Mouse (Mus musculus) midbrain, embryonic 15.5 days (tissue): Measurements from ENCODE around the gene Col6a4. TPM values are rescaled to one million over a fixed set of nuclear protein-coding genes. Genes with fewer than 3 reads are reported as not detected.

Source experiments
- ATAC-seq: fragments of 200-750 bp; cut with Nextera tagmentation; replicated peaks from 2 replicates; pipeline ENCODE4 v1.8.0; 2017; ENCODE audit warnings: moderate TSS enrichment
- H3K27ac ChIP-seq: fragments of 300-500 bp; sonication (generic); 2 replicates; pipeline ENCODE4 v1.5.1; 2015; ENCODE audit warnings: mild to moderate bottlenecking, inconsistent platforms
- H3K27me3 ChIP-seq: fragments of 300-500 bp; sonication (generic); replicated peaks from 2 replicates; pipeline ENCODE4 v1.6.1; 2015; ENCODE audit warnings: inconsistent platforms
- H3K36me3 ChIP-seq: fragments of 300-500 bp; sonication (generic); replicated peaks from 2 replicates; pipeline ENCODE4 v1.6.1; 2015; ENCODE audit warnings: inconsistent platforms
- H3K4me1 ChIP-seq: fragments of 300-500 bp; sonication (generic); 2 replicates; pipeline ENCODE4 v1.6.1; 2015; ENCODE audit warnings: inconsistent platforms
- H3K4me2 ChIP-seq: fragments of 300-500 bp; sonication (generic); 2 replicates; pipeline ENCODE4 v1.6.1; 2015; ENCODE audit warnings: inconsistent platforms, mild to moderate bottlenecking, moderate library complexity
- H3K4me3 ChIP-seq: fragments of 300-500 bp; sonication (generic); 2 replicates; pipeline ENCODE4 v1.5.1; 2015; ENCODE audit warnings: mild to moderate bottlenecking, inconsistent platforms
- H3K9ac ChIP-seq: fragments of 300-500 bp; sonication (generic); 2 replicates; pipeline ENCODE4 v1.6.1; 2015; ENCODE audit warnings: mild to moderate bottlenecking, inconsistent platforms
- H3K9me3 ChIP-seq: fragments of 300-500 bp; sonication (generic); 2 replicates; pipeline ENCODE4 v1.6.1; 2016; ENCODE audit warnings: inconsistent platforms
- WGBS: fragments of 180-500 bp; shearing (Covaris S2); methylation state at CpG from one replicate; pipeline ENCODE4 v1.1.7; 2015; ENCODE audit warnings: mixed read lengths; 5-methylcytosine and 5-hydroxymethylcytosine counted together
- polyA plus RNA-seq: library from polyadenylated mRNA; unstranded; fragments of >200 nt; fragmentation: Nextera tagmentation; extraction: Ambion mirVana; gene quantifications from 2 replicates; pipeline ENCODE4 v1.2.1, GENCODE M21; 2015

Gene Col6a4
- polyA plus RNA-seq, 1 experiment from 2014 or later, result 1.8 TPM

DNA sequence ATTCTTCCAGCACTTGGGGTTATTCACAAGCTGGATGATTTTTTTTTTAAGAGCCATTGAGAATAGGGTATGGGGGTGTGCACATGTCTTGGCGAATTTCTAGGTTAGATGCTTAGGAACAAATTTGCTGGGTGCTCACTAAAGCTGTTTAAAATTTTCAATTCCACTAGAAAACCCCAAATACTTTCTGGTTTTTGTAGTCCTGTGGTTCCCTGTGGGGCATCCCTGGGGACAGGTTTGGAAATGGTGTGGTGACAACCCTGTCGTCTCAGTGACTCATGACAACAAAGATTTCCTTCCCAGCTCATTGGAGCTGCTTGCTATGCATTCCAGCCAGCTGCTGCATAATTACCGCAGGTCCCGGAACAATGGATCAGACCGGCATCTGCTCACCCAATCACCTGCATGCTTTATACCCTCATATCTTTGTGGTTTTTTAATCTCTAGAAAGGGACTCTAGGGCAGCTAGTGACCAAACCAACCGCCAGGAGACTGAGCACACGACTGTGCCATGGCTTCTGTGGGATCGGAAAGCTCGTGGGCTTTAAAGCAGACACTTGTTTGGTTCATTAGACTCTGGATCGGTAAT lies 111.6 kb downstream of the Col6a4 start:
- WGBS, result 16% methylated on average over 10 of the region's 10 CpGs
- Histone ChIP-seq H3K36me3 (no peaks in the 10 kb centered on the region), H3K4me3 (peak overlapping the region; percentile 13; the same call in 1 of the 2 replicates), H3K9me3 (no peaks in the 10 kb centered on the region), H3K4me2 (peak overlapping the region; percentile 41), H3K27me3 (no peaks in the 10 kb centered on the region), H3K4me1 (peaks cover 10% of the 10 kb centered on the region), H3K9ac (no peak overlapping the region), H3K27ac (peak overlapping the region; percentile 75)
- ATAC-seq, result peak; percentile 65

DNA sequence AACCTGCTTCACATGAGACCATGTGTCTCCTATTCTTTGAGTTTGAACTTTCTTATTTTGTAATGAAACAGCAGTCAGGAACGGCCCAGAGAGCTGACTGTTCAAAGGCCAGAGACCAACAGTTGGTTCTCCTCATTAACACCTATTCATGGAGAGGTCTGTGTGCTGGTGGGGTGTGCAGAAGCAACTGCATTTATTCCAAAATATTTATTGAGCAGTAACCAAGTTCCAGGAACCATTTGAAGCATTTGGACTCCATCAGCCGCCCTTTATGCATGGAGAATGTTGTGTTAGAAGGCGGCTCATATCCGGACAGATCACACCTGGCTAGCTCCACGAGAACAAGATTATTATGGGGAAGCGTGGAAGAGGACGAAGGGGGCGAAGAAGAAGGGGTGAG lies 118.1 kb downstream of the Col6a4 start:
- no peak; the same call in 1 of the 2 replicates for ATAC-seq
- Histone ChIP-seq H3K4me2 (no peak overlapping the region), H3K27me3 (no peaks in the 10 kb centered on the region), H3K27ac (no peak overlapping the region), H3K9ac (no peak overlapping the region), H3K9me3 (no peaks in the 10 kb centered on the region), H3K4me3 (no peak overlapping the region), H3K36me3 (no peaks in the 10 kb centered on the region), H3K4me1 (no peaks in the 10 kb centered on the region)
- WGBS, result 90% methylated on average over 8 of the region's 8 CpGs

DNA sequence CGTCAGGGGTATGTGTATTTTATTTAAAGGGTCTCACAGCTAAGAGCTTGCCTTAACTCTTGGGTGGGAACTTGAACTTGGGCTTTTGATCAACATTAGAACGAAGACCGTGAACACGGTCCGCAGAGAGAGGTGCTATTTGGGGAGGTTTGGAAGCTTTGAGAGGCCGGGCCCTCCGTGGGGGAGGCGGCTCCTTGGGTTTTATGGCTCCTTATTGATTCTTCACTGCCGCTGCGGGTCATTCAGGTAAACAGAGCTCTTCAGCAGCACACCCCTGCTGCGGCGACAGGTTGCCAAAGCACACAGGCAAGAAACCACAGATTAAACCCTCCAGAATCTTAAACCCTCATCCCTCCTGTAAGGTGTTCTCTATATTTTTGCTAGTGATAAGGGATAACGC lies 119.7 kb downstream of the Col6a4 start:
- H3K4me1 ChIP-seq, result no peaks in the 10 kb centered on the region
- H3K4me3 ChIP-seq, result no peak overlapping the region
- H3K27ac ChIP-seq, result no peak overlapping the region
- no peaks in the 10 kb centered on the region for H3K9me3 ChIP-seq
- 34% methylated on average over 13 of the region's 13 CpGs for WGBS
- H3K9ac ChIP-seq, result no peak overlapping the region
- ATAC-seq, result no peak
- H3K4me2 ChIP-seq, result no peak overlapping the region
- H3K36me3 ChIP-seq, result no peaks in the 10 kb centered on the region
- H3K27me3 ChIP-seq, result no peaks in the 10 kb centered on the region

DNA sequence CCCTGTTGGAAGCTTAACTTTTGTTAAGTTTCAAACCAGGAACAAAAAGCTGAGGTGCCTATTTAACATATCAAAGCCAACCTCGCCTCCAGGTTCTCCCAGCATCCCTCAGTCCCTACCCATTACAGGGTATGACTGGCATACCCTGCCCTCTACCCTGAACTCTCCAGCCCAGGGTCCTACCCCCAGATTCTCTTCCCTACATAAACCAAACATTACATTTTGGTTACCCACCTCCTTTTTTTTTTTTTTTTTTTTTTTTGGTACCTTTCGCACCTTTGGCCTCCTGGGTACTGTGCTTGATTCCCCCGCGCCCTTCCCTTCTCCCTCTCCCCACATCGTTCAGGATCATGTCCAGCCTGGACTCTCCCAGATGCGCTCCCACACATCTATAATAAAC lies 120.3 kb downstream of the Col6a4 start:
- WGBS, result 56% methylated on average over 6 of the region's 6 CpGs

DNA sequence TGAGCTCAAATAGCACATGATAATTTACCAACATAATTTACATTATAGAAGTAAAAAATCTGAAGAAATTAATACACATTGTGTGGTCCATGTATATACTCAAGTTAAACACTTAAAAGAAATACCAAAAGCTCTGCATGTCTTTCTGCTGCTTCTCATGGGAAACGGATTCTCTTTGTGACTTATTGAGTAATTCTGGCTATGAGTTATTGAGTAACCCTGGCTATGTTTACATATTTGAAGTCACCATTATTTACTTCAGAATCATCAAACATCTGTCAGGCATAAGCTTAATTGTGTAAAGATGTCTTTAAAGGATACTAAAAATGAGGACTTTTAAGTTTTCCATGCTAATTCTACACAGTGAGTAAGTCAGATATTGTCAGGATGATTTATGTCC lies 122.8 kb downstream of the Col6a4 start:
- no peak overlapping the region for H3K4me3 ChIP-seq
- H3K4me2 ChIP-seq, result no peak overlapping the region
- no peaks in the 10 kb centered on the region for H3K27me3 ChIP-seq
- no peaks in the 10 kb centered on the region for H3K36me3 ChIP-seq
- no peak for ATAC-seq
- H3K27ac ChIP-seq, result no peak overlapping the region
- 88% methylated on average over 1 of the region's 1 CpGs for WGBS
- no peaks in the 10 kb centered on the region for H3K9me3 ChIP-seq
- H3K4me1 ChIP-seq, result no peaks in the 10 kb centered on the region
- no peak overlapping the region for H3K9ac ChIP-seq

More for the DNA sequence above, 120.3 kb downstream of the Col6a4 start:
- H3K27ac ChIP-seq, result no peak overlapping the region
- no peak overlapping the region for H3K9ac ChIP-seq
- H3K4me3 ChIP-seq, result no peak overlapping the region
- H3K4me2 ChIP-seq, result no peak overlapping the region
- H3K36me3 ChIP-seq, result no peaks in the 10 kb centered on the region
- H3K9me3 ChIP-seq, result no peaks in the 10 kb centered on the region
- H3K27me3 ChIP-seq, result no peaks in the 10 kb centered on the region
- no peaks in the 10 kb centered on the region for H3K4me1 ChIP-seq
- ATAC-seq, result no peak

DNA sequence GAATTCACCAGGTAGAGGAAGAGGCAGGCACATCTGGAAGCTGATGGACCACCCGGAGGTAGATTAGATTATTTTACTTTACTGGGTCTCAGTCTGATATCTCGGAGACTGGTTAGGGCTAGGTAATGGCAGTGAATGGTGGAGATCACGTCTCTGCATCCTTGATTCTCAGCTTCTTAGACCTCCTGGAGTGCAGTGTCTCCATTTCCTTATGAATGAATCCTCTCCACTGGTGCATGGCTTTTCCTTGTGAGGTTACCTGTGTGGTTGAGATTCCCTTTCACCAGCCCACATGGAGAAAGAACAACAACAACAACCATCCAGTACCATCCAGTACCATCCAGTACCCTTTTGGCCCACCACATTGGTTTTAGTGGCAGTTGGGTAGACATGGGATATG lies 124.6 kb downstream of the Col6a4 start:
- no peak for ATAC-seq

DNA sequence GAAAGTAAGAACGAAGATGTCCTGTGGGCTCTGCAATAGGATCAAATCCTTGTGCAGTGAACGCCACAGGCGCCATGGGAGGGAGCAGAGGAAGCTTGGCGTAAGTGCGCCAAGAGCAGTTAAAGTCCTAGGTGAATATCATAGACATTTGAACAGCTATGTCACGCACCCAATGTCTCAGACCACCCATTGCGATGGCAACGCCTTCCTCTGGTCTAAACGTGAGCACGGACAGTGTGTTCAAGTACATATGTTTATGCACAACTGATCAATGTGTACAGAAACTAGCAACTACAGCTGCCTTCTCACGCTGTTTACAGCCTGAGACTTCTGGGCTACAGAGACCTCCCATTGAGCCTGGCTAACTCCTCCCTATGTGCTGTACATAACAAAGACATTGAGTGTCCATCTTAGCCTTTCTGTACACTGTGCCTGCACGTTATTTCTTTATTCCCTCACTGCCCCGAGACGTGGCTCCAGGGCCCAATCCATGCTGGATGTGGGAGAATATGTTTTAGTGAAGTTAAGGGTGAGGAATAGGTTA lies 125.2 kb downstream of the Col6a4 start:
- WGBS, result 91% methylated on average over 14 of the region's 14 CpGs
- ATAC-seq, result no peak

More for the DNA sequence above, 124.6 kb downstream of the Col6a4 start:
- WGBS, result 88% methylated on average over 3 of the region's 3 CpGs
- Histone ChIP-seq H3K4me1 (no peaks in the 10 kb centered on the region), H3K9me3 (no peaks in the 10 kb centered on the region), H3K9ac (no peak overlapping the region), H3K27me3 (no peaks in the 10 kb centered on the region), H3K27ac (no peak overlapping the region), H3K36me3 (no peaks in the 10 kb centered on the region), H3K4me3 (no peak overlapping the region), H3K4me2 (no peak overlapping the region)

DNA sequence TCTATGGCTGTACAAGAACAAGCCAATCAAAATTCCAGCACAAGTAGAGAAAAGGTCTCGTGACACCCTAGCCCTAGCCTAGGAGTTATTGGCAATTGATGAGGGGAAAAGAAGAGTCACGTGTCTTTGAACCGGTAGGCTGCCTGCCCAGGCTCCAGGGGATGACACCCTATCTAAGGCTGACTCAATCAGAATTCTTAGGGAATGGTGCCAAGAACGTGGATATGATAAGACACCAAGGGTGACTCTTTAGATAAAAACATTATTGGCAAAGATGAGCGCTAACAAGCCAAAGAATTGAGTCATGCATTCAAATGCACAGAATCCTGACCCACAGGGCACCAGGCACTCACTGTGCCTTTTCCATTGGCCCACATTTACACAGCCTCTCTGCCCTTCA lies 125.7 kb downstream of the Col6a4 start:
- Histone ChIP-seq H3K4me3 (no peak overlapping the region), H3K4me1 (no peaks in the 10 kb centered on the region), H3K4me2 (no peak overlapping the region), H3K27me3 (no peaks in the 10 kb centered on the region), H3K27ac (no peak overlapping the region), H3K9me3 (no peaks in the 10 kb centered on the region), H3K36me3 (no peaks in the 10 kb centered on the region), H3K9ac (no peak overlapping the region)
- WGBS, result 84% methylated on average over 5 of the region's 5 CpGs
- ATAC-seq, result no peak

More for the DNA sequence above, 125.2 kb downstream of the Col6a4 start:
- no peaks in the 10 kb centered on the region for H3K4me1 ChIP-seq
- no peak overlapping the region for H3K4me2 ChIP-seq
- H3K4me3 ChIP-seq, result no peak overlapping the region
- no peak overlapping the region for H3K27ac ChIP-seq
- no peaks in the 10 kb centered on the region for H3K36me3 ChIP-seq
- no peaks in the 10 kb centered on the region for H3K27me3 ChIP-seq
- H3K9ac ChIP-seq, result no peak overlapping the region
- no peaks in the 10 kb centered on the region for H3K9me3 ChIP-seq

DNA sequence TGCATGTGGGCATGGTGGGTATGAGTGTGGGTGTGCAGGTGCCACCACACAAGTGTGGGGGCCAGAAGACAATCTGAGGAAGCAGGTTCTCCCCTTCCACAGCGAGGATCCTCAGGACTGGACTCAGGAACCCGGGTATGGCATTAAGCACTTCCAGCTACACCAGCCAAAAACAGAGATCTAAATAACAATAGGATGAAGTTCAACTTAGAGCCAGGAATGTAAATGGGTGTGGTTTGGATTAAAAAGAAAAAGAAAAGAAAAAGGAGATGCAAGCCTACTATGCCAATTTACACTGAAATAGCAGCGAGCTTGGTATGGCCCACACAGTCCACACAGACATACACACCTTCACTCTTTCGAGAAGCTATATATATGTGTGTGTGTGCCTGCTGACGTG lies 128.6 kb downstream of the Col6a4 start:
- no peak for ATAC-seq
- Histone ChIP-seq H3K36me3 (no peaks in the 10 kb centered on the region), H3K4me2 (no peak overlapping the region), H3K9me3 (no peaks in the 10 kb centered on the region), H3K4me1 (no peaks in the 10 kb centered on the region), H3K27me3 (no peaks in the 10 kb centered on the region), H3K27ac (no peak overlapping the region), H3K4me3 (no peak overlapping the region), H3K9ac (no peak overlapping the region)
- 76% methylated on average over 5 of the region's 5 CpGs for WGBS

DNA sequence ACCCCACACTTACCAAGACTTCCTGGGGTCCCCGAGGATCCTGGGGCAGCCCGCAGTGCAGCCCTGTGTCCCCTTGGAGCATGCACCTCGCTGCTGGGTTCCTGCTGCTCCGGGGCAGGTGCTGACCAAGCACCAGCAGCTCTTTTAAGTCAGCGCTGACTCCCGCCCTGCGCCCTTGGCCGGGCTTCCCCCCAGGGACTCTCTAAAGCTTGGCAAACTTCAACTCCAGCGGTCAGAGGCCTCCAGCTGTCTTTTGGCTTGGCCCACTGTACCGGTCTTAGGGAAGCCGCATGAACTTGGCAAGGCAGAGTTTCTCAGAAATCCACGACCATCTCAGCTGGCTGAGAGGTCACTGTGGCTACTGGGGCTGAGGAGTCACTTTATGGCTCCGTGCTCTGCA lies 136.1 kb downstream of the Col6a4 start, which contains the start of gene Col6a5:
TSS of gene Col6a5 (minus strand) at position 111 of the 400 bp plus-strand sequence.
- no peaks in the 10 kb centered on the region for H3K36me3 ChIP-seq
- H3K9ac ChIP-seq, result no peak within 1 kb of the TSS
- no peak within 1 kb of the TSS for H3K4me2 ChIP-seq
- H3K4me3 ChIP-seq, result no peak within 1 kb of the TSS
- WGBS, result 25% methylated on average over 13 of the region's 13 CpGs
- ATAC-seq, result no peak
- H3K27ac ChIP-seq, result no peak within 1 kb of the TSS
- no peaks in the 10 kb centered on the region for H3K4me1 ChIP-seq
- no peaks in the 10 kb centered on the region for H3K9me3 ChIP-seq
- no peaks in the 10 kb centered on the region for H3K27me3 ChIP-seq

DNA sequence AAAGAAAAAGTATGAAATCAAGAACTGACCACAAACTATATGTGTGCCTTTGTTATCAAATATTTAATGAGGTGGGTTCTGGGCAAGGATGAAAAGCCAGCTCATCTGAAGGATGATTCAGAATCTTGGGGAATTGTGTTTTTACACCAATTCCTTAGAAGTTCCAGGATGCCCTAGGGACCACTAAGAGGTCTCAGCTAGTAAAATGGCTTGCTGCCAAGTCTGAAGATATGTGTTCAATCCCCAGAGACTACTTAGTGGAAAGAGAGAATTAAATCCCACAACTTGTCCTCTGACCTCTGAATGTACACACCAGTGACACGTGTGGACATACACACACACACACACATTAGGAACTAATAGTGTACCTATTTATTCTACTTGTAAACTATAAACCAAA lies 137.5 kb downstream of the Col6a4 start:
- Histone ChIP-seq H3K4me2 (no peak overlapping the region), H3K9ac (no peak overlapping the region), H3K9me3 (no peaks in the 10 kb centered on the region), H3K36me3 (no peaks in the 10 kb centered on the region), H3K4me3 (no peak overlapping the region), H3K4me1 (no peaks in the 10 kb centered on the region), H3K27ac (no peak overlapping the region), H3K27me3 (no peaks in the 10 kb centered on the region)
- ATAC-seq, result no peak
- 75% methylated on average over 1 of the region's 1 CpGs for WGBS

DNA sequence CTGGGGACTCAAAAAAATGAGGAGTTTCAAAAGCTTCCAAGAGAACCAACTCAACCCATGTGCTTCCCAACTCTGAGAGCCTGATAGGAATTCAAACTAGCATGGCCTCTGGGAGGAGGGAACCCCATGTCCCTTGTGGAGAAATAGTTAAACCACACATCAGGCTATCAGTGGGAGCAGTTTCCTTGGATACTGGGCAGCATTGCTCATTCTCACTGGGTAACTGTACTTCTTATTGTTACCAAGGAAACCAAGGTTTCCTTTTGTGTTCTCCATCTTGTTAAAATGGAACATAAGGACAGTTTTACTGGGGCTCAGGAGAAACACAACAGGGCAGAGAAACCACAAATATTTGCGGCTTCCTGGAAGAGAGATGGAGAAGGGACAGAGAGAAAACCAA lies 146.8 kb downstream of the Col6a4 start:
- Histone ChIP-seq H3K9me3 (no peaks in the 10 kb centered on the region), H3K4me2 (no peak overlapping the region), H3K27me3 (no peaks in the 10 kb centered on the region), H3K4me3 (no peak overlapping the region), H3K36me3 (no peaks in the 10 kb centered on the region), H3K9ac (no peak overlapping the region), H3K27ac (0 out of 2 replicates have a peak overlapping the region, but pooled peaks have one; percentile 44), H3K4me1 (no peaks in the 10 kb centered on the region; the same call in 1 of the 2 replicates)
- ATAC-seq, result peak; percentile 52; the same call in 1 of the 2 replicates
- WGBS, result 64% methylated on average over 1 of the region's 1 CpGs

DNA sequence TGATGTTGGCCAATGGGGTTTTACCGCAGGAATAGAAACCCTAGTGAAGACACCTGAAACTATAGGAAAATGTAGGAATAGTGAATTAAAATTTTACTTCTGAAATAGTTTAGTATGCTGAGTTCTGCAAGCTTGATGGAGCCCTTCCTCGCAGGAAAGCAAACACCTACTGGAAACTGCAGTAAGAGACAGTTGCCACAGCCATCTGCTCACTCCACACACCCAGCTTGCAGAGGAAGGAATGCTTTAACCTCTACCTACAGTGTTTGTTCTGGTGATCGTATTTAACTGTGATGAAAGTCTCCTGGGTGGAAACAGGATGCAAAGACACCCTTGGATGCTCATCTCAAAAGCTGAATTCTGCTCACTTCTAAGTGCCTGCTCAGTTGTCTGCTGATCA lies 149.0 kb downstream of the Col6a4 start:
- 79% methylated on average over 3 of the region's 3 CpGs for WGBS
- Histone ChIP-seq H3K36me3 (no peaks in the 10 kb centered on the region), H3K9me3 (no peaks in the 10 kb centered on the region), H3K27me3 (no peaks in the 10 kb centered on the region), H3K4me1 (no peaks in the 10 kb centered on the region; the same call in 1 of the 2 replicates), H3K9ac (no peak overlapping the region), H3K4me2 (no peak overlapping the region), H3K4me3 (no peak overlapping the region), H3K27ac (no peak overlapping the region)
- ATAC-seq, result no peak
